Mouse (Mus musculus) stomach, embryonic 14.5 days (tissue): ENCODE results near the gene Cda. TPM values are rescaled to one million over a fixed set of nuclear protein-coding genes. Genes with fewer than 3 reads are reported as not detected.

Experiments used
- ATAC-seq: fragments of 200-750 bp; cut with Nextera tagmentation; 2 replicates; pipeline ENCODE4 v1.8.0; 2017; ENCODE audit warnings: low read depth, moderate TSS enrichment; ENCODE audit not compliant: insufficient number of reproducible peaks, insufficient read depth, low FRiP score
- H3K27ac ChIP-seq: fragments of 300-500 bp; sonication (generic); 2 replicates; pipeline ENCODE4 v1.5.1; 2014; ENCODE audit warnings: mild to moderate bottlenecking, low read length, moderate library complexity, mixed read lengths
- H3K27me3 ChIP-seq: fragments of 300-500 bp; sonication (generic); 2 replicates; pipeline ENCODE4 v1.6.1; 2014; ENCODE audit warnings: low read length, control low read depth, mixed read lengths; ENCODE audit not compliant: control insufficient read depth, insufficient read depth
- H3K36me3 ChIP-seq: fragments of 300-500 bp; sonication (generic); 2 replicates; pipeline ENCODE4 v1.6.1; 2014; ENCODE audit warnings: mild to moderate bottlenecking, control low read depth, low read length, moderate library complexity, mixed read lengths; ENCODE audit not compliant: control insufficient read depth, insufficient read depth
- H3K4me1 ChIP-seq: fragments of 300-500 bp; sonication (generic); 2 replicates; pipeline ENCODE4 v1.6.1; 2014; ENCODE audit warnings: low read length, control low read depth, mixed read lengths; ENCODE audit not compliant: control insufficient read depth, insufficient read depth
- H3K4me2 ChIP-seq: fragments of 300-500 bp; sonication (generic); replicated peaks from 2 replicates; pipeline ENCODE4 v1.6.1; 2014; ENCODE audit warnings: low read depth, low read length, control low read depth
- H3K4me3 ChIP-seq: fragments of 300-500 bp; sonication (generic); 2 replicates; pipeline ENCODE4 v1.5.1; 2014; ENCODE audit warnings: low read depth, low read length, control low read depth
- H3K9ac ChIP-seq: fragments of 300-500 bp; sonication (generic); replicated peaks from 2 replicates; pipeline ENCODE4 v1.6.1; 2014; ENCODE audit warnings: low read depth, mild to moderate bottlenecking, control low read depth, low read length, moderate library complexity, mixed read lengths
- H3K9me3 ChIP-seq: fragments of 300-500 bp; sonication (generic); 2 replicates; pipeline ENCODE4 v1.6.1; 2016; ENCODE audit warnings: low read depth, low read length, control low read depth; ENCODE audit not compliant: control insufficient read depth
- WGBS: fragments of 180-500 bp; shearing (Covaris S2); extraction: QIAGEN DNeasy Blood & Tissue Kit; methylation state at CpG from one replicate; pipeline ENCODE4 v1.1.7; 2014; 5-methylcytosine and 5-hydroxymethylcytosine counted together
- polyA plus RNA-seq: library from polyadenylated mRNA; unstranded; fragments of >200 nt; fragmentation: Nextera tagmentation; extraction: Ambion mirVana; gene quantifications from 2 replicates; pipeline ENCODE4 v1.2.1, GENCODE M21; 2014

The Cda gene
- polyA plus RNA-seq, 1 experiment from 2014 or later: 8.3 TPM

DNA sequence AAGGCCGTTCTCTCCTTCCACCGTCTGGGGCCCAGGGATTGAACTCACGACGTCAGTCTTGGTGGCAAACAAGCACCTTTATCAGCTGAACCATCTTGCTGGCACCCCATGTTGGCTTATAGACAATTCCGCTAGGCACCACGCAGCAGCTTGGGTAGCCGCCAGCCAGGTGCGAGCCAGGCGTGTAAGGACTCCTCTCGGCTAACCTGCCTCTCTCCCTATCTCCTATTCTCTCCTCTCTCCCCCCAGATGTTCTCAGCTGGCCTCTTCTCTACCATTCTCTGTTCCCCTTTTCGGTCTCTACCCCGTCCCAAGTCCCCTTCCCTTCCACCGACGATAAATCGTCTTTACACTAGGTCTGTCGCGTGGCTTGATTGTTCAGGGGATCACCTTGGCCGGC, 64.0 kb downstream of the Cda start:
- H3K9ac ChIP-seq: peak overlapping the region; percentile 73
- H3K4me1 ChIP-seq: peaks cover 9% of the 10 kb centered on the region; the same call in 1 of the 2 replicates
- no peaks in the 10 kb centered on the region for H3K27me3 ChIP-seq
- peak overlapping the region; percentile 61 for H3K27ac ChIP-seq
- ATAC-seq: no peak
- H3K4me2 ChIP-seq: peak overlapping the region; percentile 85
- peaks cover 15% of the 10 kb centered on the region; the same call in 1 of the 2 replicates for H3K36me3 ChIP-seq
- peak overlapping the region; percentile 79 for H3K4me3 ChIP-seq
- WGBS: 11% methylated on average over 18 of the region's 18 CpGs
- no peaks in the 10 kb centered on the region for H3K9me3 ChIP-seq

DNA sequence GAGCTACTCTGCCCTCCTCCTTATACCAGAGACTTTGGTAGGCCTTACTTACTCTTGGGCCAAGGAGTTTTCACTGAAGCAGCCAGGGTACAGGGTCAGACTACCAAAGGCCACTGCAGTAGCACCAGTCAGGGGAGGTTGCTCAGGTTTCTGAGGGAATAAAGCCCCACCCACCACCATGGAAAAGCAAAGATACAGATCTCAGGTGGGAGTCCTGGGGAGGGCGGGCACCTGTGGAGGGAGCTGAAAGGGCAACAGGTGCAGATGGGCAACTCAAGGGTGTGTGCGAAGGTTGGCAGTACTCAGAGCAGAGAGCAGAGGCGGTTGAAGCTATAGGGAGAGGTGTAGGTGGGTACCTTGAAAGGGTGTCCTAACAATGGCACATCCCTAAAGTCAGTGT, 64.8 kb downstream of the Cda start:
- Histone ChIP-seq H3K36me3 (peaks cover 10% of the 10 kb centered on the region; the same call in 1 of the 2 replicates), H3K4me2 (no peak overlapping the region), H3K27ac (no peak overlapping the region), H3K9ac (no peak overlapping the region), H3K4me3 (no peak overlapping the region), H3K9me3 (no peaks in the 10 kb centered on the region), H3K4me1 (peaks cover 9% of the 10 kb centered on the region; the same call in 1 of the 2 replicates), H3K27me3 (no peaks in the 10 kb centered on the region)
- ATAC-seq: no peak
- 98% methylated on average over 3 of the region's 3 CpGs for WGBS

DNA sequence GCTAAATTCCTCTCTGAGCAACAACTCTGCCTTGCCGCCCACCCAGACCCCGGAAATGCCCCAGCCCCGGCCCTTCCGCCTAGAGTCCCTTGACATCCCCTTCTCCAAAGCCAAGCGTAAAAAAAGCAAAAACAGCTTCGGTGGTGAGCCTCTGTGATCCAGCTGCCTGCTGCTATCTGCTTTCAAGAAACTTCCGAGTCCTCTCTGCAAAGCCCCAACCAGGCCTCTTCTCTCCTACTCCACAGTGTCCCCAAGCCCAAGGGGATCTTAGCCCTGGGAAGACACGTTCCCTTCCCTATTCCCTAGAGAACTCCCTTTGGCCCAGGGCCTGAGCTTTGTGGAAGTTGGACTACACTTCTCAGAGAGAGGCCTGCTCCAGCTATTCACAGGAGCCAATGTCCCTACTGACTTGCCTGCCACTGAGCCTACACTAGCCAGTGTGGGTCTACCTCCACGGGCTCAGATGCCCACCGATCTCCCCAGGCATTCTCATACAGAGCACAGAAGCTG, 66.5 kb downstream of the Cda start:
- WGBS: 79% methylated on average over 10 of the region's 10 CpGs
- ATAC-seq: no peak
- no peak overlapping the region for H3K9ac ChIP-seq
- H3K27me3 ChIP-seq: no peaks in the 10 kb centered on the region
- H3K4me1 ChIP-seq: peaks cover 9% of the 10 kb centered on the region; the same call in 1 of the 2 replicates
- H3K27ac ChIP-seq: no peak overlapping the region
- no peaks in the 10 kb centered on the region for H3K36me3 ChIP-seq
- H3K4me3 ChIP-seq: no peak overlapping the region
- no peak overlapping the region for H3K4me2 ChIP-seq
- no peaks in the 10 kb centered on the region for H3K9me3 ChIP-seq

DNA sequence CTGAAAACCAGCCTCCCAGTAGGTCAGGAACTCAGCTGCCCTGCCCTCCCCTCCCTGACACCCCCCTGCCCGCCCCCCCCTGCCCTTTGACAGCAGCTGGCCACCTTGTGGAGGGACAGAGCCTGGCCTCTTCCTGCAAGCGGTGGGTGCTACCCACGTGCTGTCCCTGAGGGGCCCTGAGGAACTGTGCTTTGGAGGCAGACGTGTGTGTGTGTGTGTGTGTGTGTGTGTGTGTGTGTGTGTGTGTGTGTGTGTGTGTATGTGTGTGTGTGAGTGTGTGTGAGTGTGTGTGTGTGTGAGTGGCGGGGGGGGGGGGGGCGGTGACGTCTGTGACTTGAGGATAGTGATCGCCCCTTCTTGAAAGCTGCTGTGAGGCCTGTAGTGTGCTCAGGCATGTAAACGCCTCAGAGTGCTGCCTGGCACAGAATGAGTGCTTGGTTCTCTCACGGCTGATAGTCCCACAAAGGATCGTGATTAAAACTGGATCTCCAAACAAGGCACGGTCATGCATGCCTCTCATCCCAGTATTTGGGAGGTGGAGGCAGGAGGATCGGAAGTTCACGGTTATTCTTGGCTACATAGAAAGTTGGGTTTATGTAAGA, 73.7 kb downstream of the Cda start:
- no peaks in the 10 kb centered on the region for H3K36me3 ChIP-seq
- no peak overlapping the region for H3K9ac ChIP-seq
- no peak overlapping the region for H3K4me2 ChIP-seq
- ATAC-seq: no peak
- no peak overlapping the region for H3K4me3 ChIP-seq
- H3K27me3 ChIP-seq: no peaks in the 10 kb centered on the region
- H3K9me3 ChIP-seq: no peaks in the 10 kb centered on the region
- no peaks in the 10 kb centered on the region for H3K4me1 ChIP-seq
- WGBS: 87% methylated on average over 11 of the region's 14 CpGs
- H3K27ac ChIP-seq: no peak overlapping the region

DNA sequence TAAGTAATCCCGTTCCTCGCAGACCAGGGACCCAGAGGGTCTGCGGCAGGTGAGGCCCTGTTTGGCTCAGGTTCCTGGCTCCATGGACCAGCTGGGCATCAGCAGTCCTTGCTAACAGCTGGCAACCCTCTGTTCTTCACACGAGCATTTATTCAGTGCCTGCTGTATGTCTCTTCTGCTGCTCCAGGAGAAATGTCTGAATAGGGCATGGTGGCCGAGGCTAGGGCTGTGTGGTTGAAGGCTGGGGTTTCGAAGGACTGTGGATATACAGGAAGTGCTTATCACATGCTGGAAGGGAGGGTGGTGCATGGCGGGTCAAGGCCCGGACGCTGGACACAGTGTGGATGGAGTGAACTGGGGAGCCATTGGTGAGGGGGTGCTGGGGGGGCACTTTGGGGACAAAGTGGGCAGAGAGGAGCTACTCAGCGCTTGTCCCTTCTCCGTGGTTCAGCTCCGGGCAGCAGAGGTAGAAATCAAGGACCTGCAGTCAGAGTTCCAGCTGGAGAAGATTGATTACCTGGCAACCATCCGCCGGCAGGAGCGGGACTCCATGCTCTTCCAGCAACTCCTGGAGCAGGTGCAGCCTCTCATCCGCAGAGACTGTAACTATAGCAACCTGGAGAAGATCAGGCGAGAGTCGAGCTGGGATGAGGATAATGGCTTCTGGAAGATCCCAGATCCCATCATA, 74.4 kb downstream of the Cda start:
- 0 out of 2 replicates have a peak, but pooled peaks have one; percentile 54 for ATAC-seq
- Histone ChIP-seq H3K4me3 (no peak overlapping the region), H3K4me2 (no peak overlapping the region), H3K27me3 (no peaks in the 10 kb centered on the region), H3K9me3 (no peaks in the 10 kb centered on the region), H3K36me3 (no peaks in the 10 kb centered on the region), H3K9ac (no peak overlapping the region), H3K4me1 (no peaks in the 10 kb centered on the region), H3K27ac (no peak overlapping the region)
- WGBS: 54% methylated on average over 18 of the region's 18 CpGs

DNA sequence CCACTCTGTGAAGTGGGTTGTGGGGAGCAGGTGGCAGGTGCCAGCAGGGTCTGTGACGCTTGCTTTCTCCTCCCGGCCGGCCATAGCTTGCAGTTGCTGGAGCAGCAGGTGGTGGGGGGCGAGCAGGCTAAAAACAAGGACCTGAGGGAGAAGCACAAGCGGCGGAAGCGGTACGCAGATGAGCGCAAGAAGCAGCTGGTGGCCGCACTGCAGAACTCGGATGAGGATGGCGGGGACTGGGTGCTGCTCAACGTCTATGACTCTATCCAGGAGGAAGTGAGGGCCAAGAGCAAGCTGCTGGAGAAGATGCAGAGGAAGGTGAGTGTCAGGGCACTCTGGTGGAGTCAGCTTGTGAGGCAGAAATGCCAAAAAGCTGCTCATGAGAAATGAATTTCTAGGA, 75.8 kb downstream of the Cda start:
- Histone ChIP-seq H3K4me3 (no peak overlapping the region), H3K27ac (no peak overlapping the region), H3K4me1 (no peaks in the 10 kb centered on the region), H3K9me3 (no peaks in the 10 kb centered on the region), H3K4me2 (no peak overlapping the region), H3K36me3 (no peaks in the 10 kb centered on the region), H3K27me3 (no peaks in the 10 kb centered on the region), H3K9ac (no peak overlapping the region)
- ATAC-seq: no peak
- 87% methylated on average over 13 of the region's 13 CpGs for WGBS

DNA sequence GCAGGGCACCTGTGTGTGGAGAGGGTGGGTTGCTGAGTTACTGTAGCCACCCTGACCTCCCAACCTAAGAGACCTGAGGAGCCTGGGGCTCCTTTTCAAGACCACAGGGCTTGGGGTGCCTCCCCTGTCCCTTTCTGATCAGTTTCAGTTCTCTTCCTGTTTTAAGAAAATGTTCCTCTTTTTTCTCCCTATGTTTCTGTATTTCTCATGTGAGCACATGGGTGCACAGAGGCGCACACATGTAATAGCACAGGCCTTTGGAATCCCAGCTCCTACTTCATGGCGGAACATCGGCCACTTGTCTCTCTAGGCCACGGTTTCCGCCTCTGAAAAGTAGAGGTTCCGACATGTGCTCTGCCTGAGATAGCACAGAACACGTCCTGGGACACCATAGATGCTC, 79.1 kb downstream of the Cda start:
- no peak for ATAC-seq
- H3K9ac ChIP-seq: no peak overlapping the region
- no peak overlapping the region for H3K4me3 ChIP-seq
- H3K9me3 ChIP-seq: no peaks in the 10 kb centered on the region
- H3K4me2 ChIP-seq: no peak overlapping the region
- 84% methylated on average over 7 of the region's 7 CpGs for WGBS
- no peaks in the 10 kb centered on the region for H3K36me3 ChIP-seq
- H3K27me3 ChIP-seq: no peaks in the 10 kb centered on the region
- H3K27ac ChIP-seq: no peak overlapping the region
- no peaks in the 10 kb centered on the region for H3K4me1 ChIP-seq
